Mouse (Mus musculus): ENCODE results near the gene Gucy2d. TPM values are rescaled to one million over a fixed set of nuclear protein-coding genes. Genes with fewer than 3 reads are reported as not detected.

The Gucy2d gene
- polyA plus RNA-seq, 2 experiments = not detected

GRCm38 (mm10) chr7:98510961-98511958 lies 71.0 kb downstream of the Gucy2d start:
- Histone ChIP-seq H3K9ac (ENCODE audit: low read depth, low read length, severe bottlenecking) (no peak overlapping the region), H3K9me3 (ENCODE audit: control insufficient read depth, low read length) (no peaks in the 10 kb centered on the region), H3K4me1 (ENCODE audit: control insufficient read depth, insufficient read depth, low read length) (peaks cover 3% of the 10 kb centered on the region; the same call in 1 of the 2 replicates), H3K4me3 (replicated peaks; ENCODE audit: low read length) (no peak overlapping the region), H3K27ac (replicated peaks; ENCODE audit: low read depth, low read length) (no peak overlapping the region), H3K27me3 (ENCODE audit: control insufficient read depth, insufficient read depth, low read length) (no peaks in the 10 kb centered on the region), H3K4me2 (replicated peaks; ENCODE audit: low read depth, low read length, severe bottlenecking) (no peak overlapping the region), H3K36me3 (ENCODE audit: control insufficient read depth, insufficient read depth, low read length) (no peaks in the 10 kb centered on the region)
- TF ChIP-seq POLR2A (IDR thresholded peaks at IDR 0.05; ENCODE audit: borderline replicate concordance, extremely low read depth, insufficient read depth, insufficient read length) = no peak
- ATAC-seq (ENCODE audit: low FRiP score, low read depth) = no peak
- 49% methylated on average over 15 of the region's 15 CpGs for WGBS
- DNase-seq (ENCODE audit: low spot score) = no peak

- Histone ChIP-seq H3K27me3 (ENCODE audit: control insufficient read depth, insufficient read depth, low read length) (no peaks in the 10 kb centered on the region), H3K9ac (ENCODE audit: low read depth, low read length, severe bottlenecking) (no peak overlapping the region), H3K4me1 (ENCODE audit: control insufficient read depth, insufficient read depth, low read length) (peaks cover 3% of the 10 kb centered on the region; the same call in 1 of the 2 replicates), H3K9me3 (ENCODE audit: control insufficient read depth, low read length) (no peaks in the 10 kb centered on the region), H3K36me3 (ENCODE audit: control insufficient read depth, insufficient read depth, low read length) (no peaks in the 10 kb centered on the region), H3K4me2 (replicated peaks; ENCODE audit: low read depth, low read length, severe bottlenecking) (no peak overlapping the region), H3K4me3 (replicated peaks; ENCODE audit: low read length) (no peak overlapping the region), H3K27ac (replicated peaks; ENCODE audit: low read depth, low read length) (no peak overlapping the region)
- 59% methylated on average over 3 of the region's 3 CpGs for WGBS
- DNase-seq (ENCODE audit: low spot score) = no peak
- no peak for ATAC-seq (ENCODE audit: low FRiP score, low read depth)
- no peak for TF ChIP-seq POLR2A (IDR thresholded peaks at IDR 0.05; ENCODE audit: borderline replicate concordance, extremely low read depth, insufficient read depth, insufficient read length)
Observed at GRCm38 (mm10) chr7:98513251-98513650, 73.0 kb downstream of the Gucy2d start.

- no peak for TF ChIP-seq POLR2A (IDR thresholded peaks at IDR 0.05; ENCODE audit: borderline replicate concordance, extremely low read depth, insufficient read depth, insufficient read length)
- DNase-seq (ENCODE audit: low spot score) = no peak
- H3K4me3 ChIP-seq (replicated peaks; ENCODE audit: low read length) = no peak overlapping the region
- H3K36me3 ChIP-seq (ENCODE audit: control insufficient read depth, insufficient read depth, low read length) = no peaks in the 10 kb centered on the region
- no peak for ATAC-seq (ENCODE audit: low FRiP score, low read depth)
- no peak overlapping the region; the same call in 1 of the 2 replicates for H3K27ac ChIP-seq (replicated peaks; ENCODE audit: low read depth, low read length)
- H3K9ac ChIP-seq (ENCODE audit: low read depth, low read length, severe bottlenecking) = no peak overlapping the region
- WGBS = 86% methylated on average over 5 of the region's 5 CpGs
- H3K27me3 ChIP-seq (ENCODE audit: control insufficient read depth, insufficient read depth, low read length) = no peaks in the 10 kb centered on the region
- H3K4me2 ChIP-seq (replicated peaks; ENCODE audit: low read depth, low read length, severe bottlenecking) = no peak overlapping the region
- H3K4me1 ChIP-seq (ENCODE audit: control insufficient read depth, insufficient read depth, low read length) = peaks cover 31% of the 10 kb centered on the region
- H3K9me3 ChIP-seq (ENCODE audit: control insufficient read depth, low read length) = no peaks in the 10 kb centered on the region
Observed at GRCm38 (mm10) chr7:98522576-98522975, 82.4 kb downstream of the Gucy2d start.

- Histone ChIP-seq H3K36me3 (ENCODE audit: control insufficient read depth, insufficient read depth, low read length) (no peaks in the 10 kb centered on the region), H3K4me1 (ENCODE audit: control insufficient read depth, insufficient read depth, low read length) (peaks cover 31% of the 10 kb centered on the region), H3K4me2 (replicated peaks; ENCODE audit: low read depth, low read length, severe bottlenecking) (0 out of 2 replicates have a peak overlapping the region, but pooled peaks have one; percentile 10), H3K27ac (replicated peaks; ENCODE audit: low read depth, low read length) (peak overlapping the region; percentile 78), H3K4me3 (replicated peaks; ENCODE audit: low read length) (no peak overlapping the region), H3K9me3 (ENCODE audit: control insufficient read depth, low read length) (no peaks in the 10 kb centered on the region), H3K9ac (ENCODE audit: low read depth, low read length, severe bottlenecking) (no peak overlapping the region), H3K27me3 (ENCODE audit: control insufficient read depth, insufficient read depth, low read length) (no peaks in the 10 kb centered on the region)
- WGBS = 59% methylated on average over 8 of the region's 8 CpGs
- ATAC-seq (ENCODE audit: low FRiP score, low read depth) = peak; percentile 24
- DNase-seq (ENCODE audit: low spot score) = peak; percentile 56
- no peak for TF ChIP-seq POLR2A (IDR thresholded peaks at IDR 0.05; ENCODE audit: borderline replicate concordance, extremely low read depth, insufficient read depth, insufficient read length)
Observed at GRCm38 (mm10) chr7:98523070-98523812, 83.0 kb downstream of the Gucy2d start.

- DNase-seq (ENCODE audit: low spot score) = peak; percentile 96
- TF ChIP-seq POLR2A (IDR thresholded peaks at IDR 0.05; ENCODE audit: borderline replicate concordance, extremely low read depth, insufficient read depth, insufficient read length) = no peak
- 0 out of 2 replicates have a peak overlapping the region, but pooled peaks have one; percentile 10 for H3K4me2 ChIP-seq (replicated peaks; ENCODE audit: low read depth, low read length, severe bottlenecking)
Observed at GRCm38 (mm10) chr7:98523813-98524361, 83.7 kb downstream of the Gucy2d start.

More at GRCm38 (mm10) chr7:98523813-98524361, 83.7 kb downstream of the Gucy2d start:
- H3K36me3 ChIP-seq (ENCODE audit: control insufficient read depth, insufficient read depth, low read length) = no peaks in the 10 kb centered on the region
- peak overlapping the region; percentile 78 for H3K27ac ChIP-seq (replicated peaks; ENCODE audit: low read depth, low read length)
- WGBS = under 1% methylated on average over 7 of the region's 7 CpGs
- H3K27me3 ChIP-seq (ENCODE audit: control insufficient read depth, insufficient read depth, low read length) = no peaks in the 10 kb centered on the region
- ATAC-seq (ENCODE audit: low FRiP score, low read depth) = peak; percentile 82
- peaks cover 31% of the 10 kb centered on the region for H3K4me1 ChIP-seq (ENCODE audit: control insufficient read depth, insufficient read depth, low read length)
- H3K9ac ChIP-seq (ENCODE audit: low read depth, low read length, severe bottlenecking) = no peak overlapping the region
- H3K9me3 ChIP-seq (ENCODE audit: control insufficient read depth, low read length) = no peaks in the 10 kb centered on the region
- no peak overlapping the region for H3K4me3 ChIP-seq (replicated peaks; ENCODE audit: low read length)
